Mouse (Mus musculus) NIH3T3 (cell line): ENCODE results near the gene Prkg1.

ENCODE experiments used
- DNase-seq: peaks from one replicate; pipeline ENCODE4 v3.0.0-alpha.2; 2012; ENCODE audit warnings: low read depth

Prkg1 gene

GRCm38 (mm10) chr19:31764801-31765340 is at the start of gene Prkg1:
Gene Prkg1, minus strand, starts transcription at chr19:31765033.
- DNase-seq = peak; percentile 39

GRCm38 (mm10) chr19:31813087-31813486 is 48.3 kb upstream of the Prkg1 start:
- peak; percentile 6 for DNase-seq

GRCm38 (mm10) chr19:31811371-31811770 is 46.5 kb upstream of the Prkg1 start:
- DNase-seq = peak; percentile 75

- DNase-seq = no peak
Measured at GRCm38 (mm10) chr19:31805391-31805790, 40.6 kb upstream of the Prkg1 start.

GRCm38 (mm10) chr19:31795485-31796046 is 30.7 kb upstream of the Prkg1 start:
- peak; percentile 9 for DNase-seq

GRCm38 (mm10) chr19:31791724-31792123 is 26.9 kb upstream of the Prkg1 start:
- no peak for DNase-seq

- DNase-seq = no peak
Measured at GRCm38 (mm10) chr19:31781521-31782018, 16.7 kb upstream of the Prkg1 start.

- no peak for DNase-seq
Measured at GRCm38 (mm10) chr19:31781077-31781476, 16.2 kb upstream of the Prkg1 start.

- no peak for DNase-seq
Measured at GRCm38 (mm10) chr19:31780222-31780621, 15.4 kb upstream of the Prkg1 start.

- DNase-seq = no peak
Measured at GRCm38 (mm10) chr19:31779021-31779420, 14.2 kb upstream of the Prkg1 start.

- DNase-seq = peak; percentile 69
Measured at GRCm38 (mm10) chr19:31767004-31767403, 2.2 kb upstream of the Prkg1 start.

- DNase-seq = no peak
Measured at GRCm38 (mm10) chr19:31765451-31765850, 618 bp upstream of the Prkg1 start.

- DNase-seq = peak; percentile 39
Measured at GRCm38 (mm10) chr19:31763951-31764800, 657 bp downstream of the Prkg1 start.

- DNase-seq = no peak
Measured at GRCm38 (mm10) chr19:31763246-31763821, 1.5 kb downstream of the Prkg1 start.

- peak; percentile 83 for DNase-seq
Measured at GRCm38 (mm10) chr19:31762411-31763245, 2.2 kb downstream of the Prkg1 start.

- DNase-seq = no peak
Measured at GRCm38 (mm10) chr19:31759855-31760254, 5.0 kb downstream of the Prkg1 start.

- peak; percentile 90 for DNase-seq
Measured at GRCm38 (mm10) chr19:31755929-31756792, 8.7 kb downstream of the Prkg1 start.

- no peak for DNase-seq
Measured at GRCm38 (mm10) chr19:31754642-31755287, 10.1 kb downstream of the Prkg1 start.

GRCm38 (mm10) chr19:31750976-31751676 is 13.7 kb downstream of the Prkg1 start:
- DNase-seq = peak; percentile 48

GRCm38 (mm10) chr19:31746635-31747034 is 18.2 kb downstream of the Prkg1 start:
- peak; percentile 81 for DNase-seq
